Mouse (Mus musculus) Muller cell, postnatal 12 days (primary cell): ENCODE data around the gene Fahd2a.

Source experiments
- DNase-seq: peaks from one replicate; pipeline ENCODE4 v3.0.0-alpha.2; 2015; ENCODE audit errors: inconsistent ontology term

The Fahd2a gene

DNA sequence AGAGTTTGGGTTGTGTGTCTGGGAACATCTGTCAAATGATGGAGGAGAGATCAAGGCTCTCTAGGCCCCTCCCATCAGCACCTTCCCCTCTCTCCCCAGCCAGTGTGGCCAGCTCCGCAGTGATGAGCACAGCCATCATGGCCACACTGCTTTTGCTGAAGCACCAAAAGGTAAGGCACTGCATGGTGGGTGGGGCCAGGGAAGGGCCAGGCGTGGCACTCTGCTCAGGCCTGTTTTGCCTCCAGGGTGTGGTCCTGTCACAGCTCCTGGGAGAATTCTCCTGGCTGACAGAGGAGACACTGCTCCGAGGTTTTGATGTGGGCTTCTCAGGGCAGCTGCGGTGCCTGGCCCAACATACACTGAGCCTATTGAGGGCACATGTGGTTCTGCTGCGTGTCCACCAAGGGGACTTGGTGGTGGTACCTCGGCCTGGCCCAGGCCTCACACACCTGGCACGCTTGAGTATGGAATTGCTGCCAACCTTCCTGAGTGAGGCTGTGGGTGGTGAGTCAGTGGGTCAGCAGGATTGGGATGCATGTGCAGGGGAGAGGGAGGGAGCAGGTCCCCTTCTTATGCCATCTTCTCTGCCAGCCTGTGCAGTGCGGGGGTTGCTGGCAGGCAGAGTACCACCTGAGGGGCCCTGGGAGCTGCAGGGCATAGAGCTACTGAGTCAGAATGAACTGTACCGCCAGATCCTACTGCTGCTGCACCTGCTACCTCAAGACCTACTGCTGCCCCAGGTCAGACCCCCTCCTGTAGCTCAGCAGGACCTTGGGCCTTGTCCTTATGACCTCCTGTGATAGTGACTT, 10.7 kb downstream of the Fahd2a start:
- no peak for DNase-seq

DNA sequence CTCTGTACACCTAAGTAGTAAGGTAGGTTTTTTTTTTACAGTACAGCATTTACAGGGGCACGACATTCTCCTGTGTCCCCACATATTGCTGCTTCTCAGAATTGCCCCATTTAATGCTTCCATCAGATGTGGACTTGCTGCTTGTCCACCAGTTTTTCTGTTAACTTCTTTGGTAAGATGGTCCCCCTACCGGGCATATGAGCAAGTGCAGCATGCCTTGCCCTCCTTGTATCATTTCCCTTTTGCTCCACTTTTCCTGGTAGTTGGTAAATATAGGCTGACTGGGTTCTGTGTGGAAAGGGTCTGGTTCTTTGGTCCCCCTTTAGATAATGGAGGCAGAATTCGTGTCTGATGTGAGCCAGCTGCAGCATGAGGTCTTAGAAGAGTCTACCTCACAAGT, 14.1 kb downstream of the Fahd2a start:
- peak; percentile 26 for DNase-seq

DNA sequence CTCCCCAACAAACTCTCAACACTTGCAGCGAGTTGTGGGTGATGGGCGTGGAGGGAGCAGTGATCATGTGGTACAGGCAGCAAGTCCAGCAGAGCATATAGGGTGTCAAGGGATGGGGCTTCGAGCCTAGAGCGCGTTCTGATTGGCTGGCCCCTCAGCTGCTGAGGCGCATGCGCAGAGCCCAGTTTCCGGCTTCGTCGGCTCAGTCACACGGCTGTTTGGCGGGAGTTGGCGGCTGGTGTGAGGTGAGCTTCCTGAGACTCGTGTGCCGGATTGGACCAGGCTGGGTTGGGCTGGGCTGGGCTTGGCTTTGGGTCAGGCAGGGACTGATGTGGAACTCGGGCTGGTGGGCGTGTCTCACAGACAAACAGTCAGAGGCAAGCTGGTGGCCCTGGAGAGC, 19.4 kb downstream of the Fahd2a start, which contains the start of gene Gpat2:
Gene Gpat2, plus strand, starts transcription at position 223 of the 400 bp plus-strand sequence.
- no peak for DNase-seq

DNA sequence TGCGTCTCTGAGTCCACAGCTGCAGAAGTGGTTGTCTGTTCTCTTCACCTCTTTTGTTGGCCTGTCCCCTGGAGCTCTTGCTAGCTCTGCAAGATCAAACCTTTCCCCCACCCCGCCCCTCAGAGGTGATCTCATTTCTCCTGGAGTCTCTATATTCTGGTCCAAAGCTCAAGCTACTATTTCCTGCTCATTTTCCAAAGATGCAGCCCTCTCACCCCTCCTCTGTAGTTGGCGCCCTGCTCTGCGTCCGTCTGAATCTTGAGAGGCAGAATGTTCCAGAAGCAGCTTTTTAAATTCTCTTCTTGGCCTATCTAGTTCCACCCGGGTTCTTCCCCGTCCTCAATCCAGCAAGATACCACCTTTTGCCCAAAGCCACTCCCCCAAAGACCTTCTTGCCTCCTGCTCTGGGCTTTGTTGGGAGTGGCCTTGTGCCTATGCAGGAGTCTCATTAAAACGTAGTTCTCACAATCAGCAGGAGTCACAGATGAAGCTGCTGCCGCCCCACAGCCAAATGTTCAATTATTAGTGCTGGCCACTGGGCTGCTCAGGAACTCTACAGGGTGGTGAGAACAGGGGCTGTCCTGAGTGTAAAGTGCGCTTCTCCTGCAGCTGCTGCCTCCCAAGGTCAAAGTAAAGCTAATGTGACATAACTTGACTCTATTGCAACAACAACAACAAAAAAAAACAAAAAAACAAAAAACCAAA, 25.9 kb downstream of the Fahd2a start:
- DNase-seq = no peak

DNA sequence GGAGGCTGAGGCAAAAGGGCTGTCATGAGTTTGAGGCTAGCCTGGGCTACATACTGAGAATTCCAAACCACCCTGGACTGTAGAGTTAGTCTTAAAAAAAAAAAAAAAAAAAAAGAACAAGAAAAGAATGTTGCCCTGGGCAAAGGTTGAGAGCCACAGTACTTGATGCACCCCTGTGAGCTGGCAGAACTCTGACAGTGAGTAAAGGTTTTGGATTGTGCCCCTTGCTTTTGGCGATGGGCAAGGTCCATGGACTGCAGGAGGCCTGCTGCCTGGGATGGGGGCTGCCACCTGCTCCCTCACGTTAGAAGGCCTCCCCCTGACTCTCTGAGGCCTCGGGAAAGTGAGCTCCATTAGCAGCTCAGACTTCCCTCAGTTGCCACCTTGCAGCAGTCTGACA, 27.7 kb downstream of the Fahd2a start:
- DNase-seq = no peak

DNA sequence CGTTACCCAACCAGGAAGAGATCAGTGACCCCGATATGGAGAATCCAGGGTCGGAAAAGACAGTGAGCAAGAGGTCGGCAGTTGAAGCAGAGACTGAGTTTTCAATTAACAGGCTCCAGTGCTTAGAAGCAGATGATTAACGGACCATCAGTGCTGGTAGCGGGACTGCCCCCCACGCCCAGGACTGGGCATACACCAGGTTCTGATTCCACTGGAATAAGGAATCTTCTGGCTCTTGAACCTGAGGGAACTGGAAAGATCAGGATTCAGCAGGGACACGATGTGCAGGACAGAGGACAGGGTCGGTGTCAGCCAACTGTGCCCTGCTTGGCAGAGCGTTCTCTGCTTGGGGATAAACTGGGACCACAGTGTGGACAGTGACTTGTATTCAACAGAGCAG, 28.6 kb downstream of the Fahd2a start:
- DNase-seq = no peak

DNA sequence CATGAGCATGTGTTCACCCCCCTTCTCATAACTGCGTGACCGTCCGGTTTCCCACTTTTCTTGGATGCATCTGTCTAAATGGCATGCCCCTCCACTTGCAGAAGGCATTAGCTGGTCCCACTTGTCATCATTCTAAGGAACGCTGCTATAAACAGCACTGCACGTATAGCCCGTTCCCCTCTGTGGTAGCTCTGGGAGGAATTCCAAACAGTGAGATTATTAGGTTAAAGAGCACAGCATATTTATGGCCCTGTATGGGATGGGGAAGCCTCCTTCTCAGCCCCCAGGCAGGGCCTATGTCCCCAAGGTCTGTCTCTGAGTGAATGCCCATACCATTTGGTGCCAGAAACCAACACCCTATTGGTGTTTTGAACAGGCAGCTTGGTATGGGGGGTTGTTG, 33.2 kb downstream of the Fahd2a start:
- no peak for DNase-seq

DNA sequence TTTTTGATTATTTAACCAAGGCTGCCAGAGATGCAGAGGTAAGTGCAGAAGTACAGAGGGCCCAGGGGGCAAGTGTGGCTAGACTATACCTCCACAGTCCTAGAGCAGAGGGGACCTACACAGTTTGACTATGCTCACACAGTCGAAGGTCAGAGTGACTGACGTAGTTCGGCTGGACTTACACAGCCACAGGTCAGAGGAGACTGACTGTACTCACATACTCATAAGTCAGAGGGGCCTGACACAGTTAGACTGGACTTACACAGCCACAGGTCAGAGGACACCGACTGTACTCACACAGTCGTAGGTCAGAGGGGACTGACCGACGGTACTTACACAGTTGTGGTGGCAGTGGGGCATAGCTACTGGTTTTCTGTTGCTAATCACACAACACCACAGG, 45.6 kb downstream of the Fahd2a start:
- DNase-seq = no peak

DNA sequence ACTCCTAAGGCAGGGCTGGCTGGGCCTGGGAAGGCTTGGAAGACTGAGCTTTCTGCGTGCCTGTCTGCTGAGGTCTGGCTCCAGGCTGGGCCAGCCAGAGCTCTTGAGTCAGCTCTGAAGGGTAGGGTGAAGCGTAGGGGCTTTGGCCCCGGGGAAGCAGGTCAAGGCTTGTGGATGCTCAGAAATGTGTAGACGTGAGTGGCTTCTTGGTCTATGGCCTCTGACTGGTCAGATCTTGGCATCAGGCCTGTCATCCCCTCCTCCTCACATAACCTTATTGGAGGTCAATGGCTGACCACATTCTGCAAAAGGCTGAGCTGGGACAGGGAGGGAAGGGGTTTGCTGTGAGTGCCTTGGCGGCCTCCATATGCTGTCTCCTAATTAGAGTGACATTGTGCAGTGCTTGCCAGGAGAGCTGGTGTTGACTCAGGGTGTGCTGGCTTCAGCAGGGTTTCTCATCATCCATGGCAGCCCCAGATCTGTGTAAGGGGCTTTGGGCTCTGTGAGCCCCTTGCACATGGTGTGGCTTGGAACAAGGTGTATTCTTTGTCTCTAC, 49.7 kb downstream of the Fahd2a start:
- DNase-seq = peak; percentile 49

DNA sequence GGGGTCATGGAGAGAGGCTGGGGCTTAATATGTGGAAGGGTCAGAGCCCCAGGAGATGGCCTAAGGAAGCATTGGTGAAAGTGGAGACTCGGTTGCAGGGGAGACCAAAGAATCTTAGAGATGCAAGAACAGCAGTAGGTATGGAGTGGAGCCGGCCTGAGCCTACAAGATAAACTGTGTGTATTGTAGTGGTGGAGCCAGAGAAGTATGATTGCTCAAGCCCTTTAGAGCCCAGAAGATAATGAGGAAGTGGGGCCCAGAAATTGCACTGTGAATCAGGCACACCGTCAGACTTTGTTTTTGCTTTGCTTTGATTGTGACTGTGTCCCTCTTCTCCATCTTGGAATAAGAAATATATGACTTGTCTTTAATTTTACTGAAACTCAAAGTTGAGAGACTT, 53.0 kb downstream of the Fahd2a start:
- DNase-seq = no peak

DNA sequence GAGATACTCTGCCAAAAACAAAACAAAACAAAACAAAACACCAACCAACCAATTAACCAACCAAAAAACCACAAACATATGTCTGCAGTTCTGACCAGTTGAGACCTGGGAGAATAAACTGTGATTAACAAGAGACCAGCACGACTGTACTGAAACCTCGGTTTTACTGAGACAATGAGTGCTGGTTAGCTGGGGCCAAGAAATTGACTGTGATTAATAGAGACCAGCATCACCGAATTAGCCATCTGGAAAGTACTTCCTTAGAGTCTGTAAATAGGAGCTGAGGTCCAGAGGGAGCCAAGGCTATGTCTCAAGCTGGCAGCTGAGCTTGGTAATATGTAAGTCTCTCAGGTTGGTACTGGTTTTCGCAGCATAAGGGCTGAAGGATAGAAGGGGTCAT, 53.5 kb downstream of the Fahd2a start:
- peak; percentile 68 for DNase-seq

DNA sequence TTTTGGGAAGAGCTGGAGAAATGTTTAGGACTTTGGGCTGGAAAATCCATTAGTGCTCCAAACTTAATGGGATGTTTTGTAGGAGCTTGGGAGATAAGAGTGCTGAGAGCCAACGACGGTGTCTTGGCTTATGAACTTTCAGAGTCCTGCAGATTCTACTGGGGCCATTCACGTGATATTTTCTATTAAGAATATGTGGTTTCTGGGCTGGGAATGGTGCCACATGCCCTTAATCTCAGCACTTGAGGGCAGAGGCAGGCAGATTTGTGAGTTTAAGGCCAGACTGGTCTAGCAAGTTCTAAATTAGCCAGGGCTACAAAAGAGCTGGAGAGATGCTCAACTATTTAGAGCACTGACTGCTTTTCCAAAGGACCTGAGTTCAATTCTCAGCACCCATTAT, 54.0 kb downstream of the Fahd2a start:
- DNase-seq = no peak

DNA sequence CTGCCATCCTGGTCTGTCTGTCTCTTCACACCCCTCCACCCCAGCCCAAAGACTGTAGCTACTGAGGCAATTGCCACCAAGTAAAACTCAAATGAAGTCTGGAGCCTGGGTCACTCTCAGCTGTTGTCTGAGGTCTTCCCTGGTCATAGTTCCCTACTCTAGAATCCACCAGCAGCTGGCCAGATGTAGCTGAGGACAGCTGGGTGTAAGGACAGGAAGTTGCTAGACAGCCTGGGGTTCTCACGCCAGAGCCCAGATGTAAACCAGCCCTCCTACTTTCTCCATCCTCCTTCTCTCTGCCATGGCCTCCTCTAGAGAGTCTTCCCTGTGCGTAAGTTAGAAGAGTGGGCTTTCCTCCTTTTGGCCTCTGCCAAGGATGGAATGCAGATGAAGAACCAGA, 56.8 kb downstream of the Fahd2a start:
- DNase-seq = no peak
